Mouse (Mus musculus) embryo, embryonic 9.5 days (tissue): ENCODE results near the gene Bmper.

Experiments
- DNase-seq: peaks from one replicate; pipeline ENCODE4 v3.0.0-alpha.2; 2017; ENCODE audit errors: extremely low spot score

Bmper gene

DNA sequence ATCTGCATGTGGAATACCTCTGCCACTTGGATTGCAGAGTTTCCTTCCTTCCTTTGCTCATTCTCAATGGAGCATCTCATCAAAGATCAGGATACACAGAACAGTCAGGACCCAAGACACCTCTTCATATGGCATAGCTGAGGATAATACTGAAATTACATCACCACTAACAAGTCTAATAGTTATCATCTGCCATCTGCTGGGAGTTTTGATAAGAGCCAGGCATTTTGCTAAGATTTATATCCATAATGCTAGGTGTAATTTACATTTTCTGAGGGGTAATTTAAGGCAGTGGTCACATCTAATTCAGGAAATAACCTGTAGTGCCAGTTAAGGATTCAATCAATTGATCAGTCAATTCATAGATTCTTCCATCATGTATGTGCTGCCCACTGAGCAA, 145.2 kb downstream of the Bmper start:
- DNase-seq: no peak

GRCm38 (mm10) chr9:23374789-23375460, 152.0 kb downstream of the Bmper start:
- DNase-seq: no peak

GRCm38 (mm10) chr9:23377831-23378730, 155.2 kb downstream of the Bmper start:
- no peak for DNase-seq

DNA sequence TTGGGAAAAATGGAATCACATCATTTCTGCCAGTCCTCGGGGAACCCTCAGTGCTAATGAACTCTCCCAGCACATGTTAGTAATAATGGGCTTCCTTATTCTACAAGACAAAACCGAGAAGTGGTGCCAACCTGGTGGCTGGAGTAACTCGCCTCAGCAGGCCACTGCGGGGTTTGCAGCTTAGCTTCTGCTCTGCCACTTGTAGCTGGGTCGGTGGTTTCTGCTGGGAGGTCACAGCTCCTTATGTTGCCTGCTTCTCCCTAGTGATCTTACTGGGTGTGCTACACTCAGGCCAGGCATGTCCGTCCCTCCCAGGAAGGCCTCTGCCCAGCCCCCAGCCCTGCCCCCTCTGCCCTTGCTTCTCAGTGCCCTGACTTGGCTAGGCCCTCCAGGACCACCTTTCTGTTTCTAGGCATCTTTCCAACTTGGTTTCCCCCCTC, 155.9 kb downstream of the Bmper start:
- DNase-seq: peak; percentile 31

GRCm38 (mm10) chr9:23380171-23380835, 157.4 kb downstream of the Bmper start:
- DNase-seq: no peak

- no peak for DNase-seq
Observed at GRCm38 (mm10) chr9:23383291-23383690, 160.4 kb downstream of the Bmper start.

GRCm38 (mm10) chr9:23383837-23384236, 161.0 kb downstream of the Bmper start:
- DNase-seq: no peak

DNA sequence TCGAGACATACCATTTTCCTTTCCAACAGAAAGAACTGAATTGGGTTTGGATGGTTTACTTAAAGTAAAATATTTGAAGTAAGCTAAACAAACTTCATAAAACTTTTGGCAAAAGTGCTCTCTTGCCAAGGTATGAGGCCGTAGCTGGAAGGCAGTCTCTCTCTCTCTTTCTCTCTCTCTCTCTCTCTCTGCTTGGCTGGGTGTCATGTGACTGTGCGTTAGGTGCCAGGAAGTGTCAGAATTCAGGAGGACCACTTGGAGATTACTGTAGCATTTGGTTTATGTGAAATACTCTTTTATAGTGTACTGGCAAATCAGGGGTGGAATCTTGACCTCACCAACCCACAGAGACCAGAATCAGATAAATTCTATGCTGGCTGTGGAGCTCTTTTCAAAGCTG, 162.0 kb downstream of the Bmper start:
- no peak for DNase-seq

DNA sequence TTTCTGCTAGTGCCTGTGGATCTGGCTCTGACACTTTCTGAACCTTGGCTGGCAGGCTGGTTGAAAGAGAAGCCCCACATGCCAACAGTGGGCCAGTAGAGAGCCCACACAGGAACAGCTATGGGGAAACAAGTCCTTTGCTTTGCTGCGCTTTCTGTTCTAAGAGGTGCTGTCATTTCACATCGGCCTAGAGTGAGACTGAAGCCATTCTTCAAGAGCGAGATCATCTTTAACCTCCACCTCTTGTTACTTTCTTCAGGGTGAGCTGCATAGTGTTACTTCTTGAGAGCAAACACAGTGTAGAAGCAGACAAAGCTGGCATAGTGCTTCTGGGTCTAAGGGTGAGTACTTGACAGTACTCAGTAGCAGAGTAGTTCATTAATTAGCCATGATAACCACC, 163.3 kb downstream of the Bmper start:
- no peak for DNase-seq

DNA sequence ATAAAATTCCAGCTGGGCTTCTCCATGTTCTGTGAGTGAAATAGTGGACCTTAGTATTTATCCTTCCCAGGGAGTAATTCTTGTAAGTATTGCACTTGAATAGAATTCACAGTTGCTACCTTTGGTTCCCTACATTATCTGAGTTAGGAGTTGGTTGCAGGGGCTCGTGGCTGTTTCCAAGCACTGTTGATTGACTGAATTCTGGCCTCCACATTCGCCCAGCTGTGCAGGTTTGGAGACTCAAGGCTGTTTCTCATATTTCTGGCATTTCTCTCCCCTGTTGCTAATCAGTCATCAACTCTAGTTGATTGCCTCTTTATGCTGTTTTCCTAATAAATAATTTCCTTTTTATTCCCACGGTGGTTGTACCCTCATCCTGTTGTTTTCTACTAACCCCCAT, 167.2 kb downstream of the Bmper start:
- DNase-seq: no peak

DNA sequence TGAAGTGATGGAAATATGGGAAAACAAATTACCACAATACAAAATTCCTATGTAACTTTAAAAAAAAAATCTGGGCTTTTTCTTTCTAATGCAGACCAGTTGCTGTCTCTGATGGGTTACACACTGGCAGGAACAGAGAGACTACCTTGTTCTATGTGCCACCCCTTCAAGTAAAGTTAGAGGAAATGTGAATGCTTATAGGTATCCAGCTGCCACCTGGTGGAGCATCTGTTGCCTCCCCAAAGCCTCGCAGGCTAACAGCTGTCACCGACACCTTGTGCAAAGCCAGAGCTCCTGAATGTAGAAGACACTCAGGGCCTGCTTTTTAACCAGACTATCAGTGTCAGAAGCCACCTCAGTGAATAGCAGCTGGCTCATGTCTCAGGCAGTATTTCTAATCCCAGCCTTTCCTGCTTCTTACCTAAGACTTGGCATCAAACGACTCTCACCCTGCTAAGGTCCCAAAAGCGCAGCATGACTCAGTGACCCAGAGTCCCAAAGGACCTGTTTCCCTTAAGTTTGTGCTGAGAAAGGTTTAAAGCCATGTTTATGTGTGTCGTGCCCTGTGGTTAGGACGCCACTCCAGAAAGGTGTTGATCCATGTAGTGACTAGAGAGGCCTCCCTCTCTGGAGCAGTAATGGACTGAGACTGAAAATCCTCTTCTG, 171.9 kb downstream of the Bmper start:
- no peak for DNase-seq

- no peak for DNase-seq
Observed at GRCm38 (mm10) chr9:23396186-23396585, 173.3 kb downstream of the Bmper start.

- no peak for DNase-seq
Observed at GRCm38 (mm10) chr9:23397876-23398275, 175.0 kb downstream of the Bmper start.

DNA sequence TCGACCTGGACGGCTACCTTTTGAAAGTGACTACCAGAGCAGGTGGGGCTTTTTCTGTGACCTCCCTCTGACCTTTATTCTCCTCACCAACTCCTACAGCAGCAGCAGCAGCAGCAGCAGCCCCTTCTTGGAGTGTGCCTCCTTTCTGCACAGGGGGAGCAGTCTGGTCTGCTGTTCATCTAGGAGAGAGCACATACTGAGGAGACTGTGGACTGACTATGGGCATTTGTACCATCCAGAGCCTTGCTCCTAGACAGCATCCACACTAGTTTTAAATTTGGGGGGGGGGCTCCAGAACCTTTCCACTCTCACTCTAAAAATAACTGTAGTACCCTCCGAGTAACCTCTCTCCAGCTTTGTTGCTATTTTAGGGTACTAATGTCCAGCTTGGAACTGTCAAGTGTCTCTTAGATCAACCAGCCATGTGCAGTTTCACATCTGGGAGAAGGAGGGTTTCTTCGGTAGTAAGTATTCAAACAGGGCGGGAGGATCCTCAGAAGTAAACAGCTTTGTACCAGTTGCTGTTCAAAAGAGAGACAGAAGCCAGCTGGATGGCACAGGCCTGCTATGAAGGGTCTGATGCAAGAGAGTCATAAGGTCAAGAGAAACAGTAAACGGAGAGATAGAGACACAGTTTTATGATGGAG, 176.9 kb downstream of the Bmper start:
- no peak for DNase-seq

- DNase-seq: no peak
Observed at GRCm38 (mm10) chr9:23407416-23407815, 184.5 kb downstream of the Bmper start.

DNA sequence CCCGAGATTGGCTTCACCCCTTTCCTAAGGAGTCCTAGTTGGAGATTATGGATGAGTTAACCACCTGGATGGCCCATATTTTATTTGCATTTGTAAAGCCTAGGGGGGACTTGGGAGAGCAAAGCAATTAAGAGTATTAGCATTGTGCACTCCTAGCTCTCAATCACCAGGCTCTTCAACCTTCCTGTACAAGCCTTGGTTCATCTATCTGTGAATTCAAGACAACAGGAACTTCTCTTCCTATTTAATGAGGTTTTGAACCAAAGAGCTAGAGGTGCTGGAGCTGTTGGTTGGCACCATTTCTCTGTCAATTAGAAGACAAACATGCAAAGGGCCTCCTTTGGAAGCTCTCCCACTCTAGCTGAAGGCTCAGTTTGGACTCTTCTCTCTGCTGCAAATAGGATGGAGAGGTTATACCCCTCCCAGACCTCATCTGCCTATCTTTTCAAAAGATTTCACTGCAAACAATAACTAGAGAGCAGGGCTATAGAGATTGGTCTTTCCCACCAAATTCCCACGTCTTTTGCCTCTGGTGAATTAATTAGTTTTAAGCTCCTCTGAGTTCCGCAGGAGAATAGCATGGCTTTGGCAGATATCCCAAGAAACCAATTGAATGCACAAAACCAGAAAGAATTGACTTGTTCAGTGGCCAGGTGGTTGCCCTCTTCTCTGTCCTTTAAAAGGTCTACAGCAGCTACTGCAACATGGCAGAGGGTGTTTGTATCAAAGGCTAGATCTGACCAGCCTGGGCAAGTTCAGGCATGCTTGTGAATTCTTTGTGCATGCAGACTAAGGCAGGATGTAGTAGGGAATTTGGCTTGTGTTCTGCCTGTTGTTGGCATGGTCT, 185.3 kb downstream of the Bmper start:
- no peak for DNase-seq

DNA sequence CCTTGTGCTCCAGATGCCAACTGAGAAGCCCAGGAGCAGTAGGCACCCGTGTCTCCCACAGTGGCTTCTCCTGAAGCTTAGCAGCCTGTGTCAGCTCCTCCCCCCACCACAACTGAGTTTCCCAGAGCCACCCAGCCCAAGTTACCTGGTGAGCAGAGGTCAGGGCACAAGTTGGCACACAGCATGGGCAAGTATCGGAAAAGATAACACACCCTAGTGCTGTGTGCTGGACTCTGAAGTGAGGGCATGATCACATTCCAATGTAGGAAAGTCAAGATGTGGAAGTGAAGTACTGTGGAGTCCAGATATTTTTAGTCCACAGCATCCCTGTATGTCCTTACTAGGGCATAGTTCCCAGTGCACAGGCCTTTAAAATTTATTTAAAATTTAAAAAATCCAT, 187.7 kb downstream of the Bmper start:
- no peak for DNase-seq

- DNase-seq: no peak
Observed at GRCm38 (mm10) chr9:23412956-23413355, 190.1 kb downstream of the Bmper start.

- no peak for DNase-seq
Observed at GRCm38 (mm10) chr9:23419107-23419506, 196.2 kb downstream of the Bmper start.

DNA sequence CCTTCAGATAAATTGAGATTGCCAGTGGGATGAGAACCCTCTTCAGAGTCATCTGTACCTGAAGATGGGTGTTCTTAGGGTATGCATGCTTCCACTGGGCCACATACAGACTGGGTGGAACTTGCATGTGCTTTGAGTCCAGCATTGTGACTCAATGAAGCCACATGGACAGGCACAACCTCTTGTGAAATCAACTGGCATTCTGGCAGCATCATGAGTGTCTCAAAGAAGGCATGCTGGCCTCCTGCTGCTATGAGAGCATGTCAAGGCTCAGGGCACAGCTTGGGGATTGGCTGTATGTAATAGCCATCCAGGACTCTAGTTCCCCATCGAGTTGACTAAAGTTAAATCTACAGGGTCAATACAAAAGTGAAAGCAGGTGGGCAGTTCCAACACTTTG, 200.9 kb downstream of the Bmper start:
- no peak for DNase-seq

DNA sequence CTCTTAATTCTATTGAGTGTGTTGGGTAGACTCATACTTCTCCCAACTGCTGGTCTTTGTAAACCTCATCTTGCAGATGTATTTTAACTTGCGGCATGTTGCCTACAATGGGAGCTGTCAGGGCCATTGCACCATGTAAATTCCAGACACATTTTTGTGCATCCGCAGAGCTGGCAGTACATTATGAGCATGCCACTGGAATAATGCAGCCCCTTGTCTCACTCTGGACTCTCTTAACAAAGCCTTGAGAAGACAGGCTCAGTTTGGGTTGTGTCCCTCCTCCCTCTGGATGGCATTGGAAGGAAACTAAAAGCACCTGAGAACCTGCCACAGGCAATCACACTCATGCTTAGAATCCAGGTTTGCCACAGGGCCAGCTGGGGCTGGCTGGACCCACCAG, 209.8 kb downstream of the Bmper start:
- no peak for DNase-seq
